Mouse (Mus musculus): ENCODE measurements around the gene Ahdc1. TPM values are rescaled to one million over a fixed set of nuclear protein-coding genes. Genes with fewer than 3 reads are reported as not detected.
A peak's percentile ranks its signal among the peaks of the same experiment; 100 is the strongest.

The Ahdc1 gene
- polyA plus RNA-seq (2015; fragmentation: Nextera tagmentation; extraction: Ambion mirVana): 5.4 and 6.3 TPM in 2 replicates

DNA sequence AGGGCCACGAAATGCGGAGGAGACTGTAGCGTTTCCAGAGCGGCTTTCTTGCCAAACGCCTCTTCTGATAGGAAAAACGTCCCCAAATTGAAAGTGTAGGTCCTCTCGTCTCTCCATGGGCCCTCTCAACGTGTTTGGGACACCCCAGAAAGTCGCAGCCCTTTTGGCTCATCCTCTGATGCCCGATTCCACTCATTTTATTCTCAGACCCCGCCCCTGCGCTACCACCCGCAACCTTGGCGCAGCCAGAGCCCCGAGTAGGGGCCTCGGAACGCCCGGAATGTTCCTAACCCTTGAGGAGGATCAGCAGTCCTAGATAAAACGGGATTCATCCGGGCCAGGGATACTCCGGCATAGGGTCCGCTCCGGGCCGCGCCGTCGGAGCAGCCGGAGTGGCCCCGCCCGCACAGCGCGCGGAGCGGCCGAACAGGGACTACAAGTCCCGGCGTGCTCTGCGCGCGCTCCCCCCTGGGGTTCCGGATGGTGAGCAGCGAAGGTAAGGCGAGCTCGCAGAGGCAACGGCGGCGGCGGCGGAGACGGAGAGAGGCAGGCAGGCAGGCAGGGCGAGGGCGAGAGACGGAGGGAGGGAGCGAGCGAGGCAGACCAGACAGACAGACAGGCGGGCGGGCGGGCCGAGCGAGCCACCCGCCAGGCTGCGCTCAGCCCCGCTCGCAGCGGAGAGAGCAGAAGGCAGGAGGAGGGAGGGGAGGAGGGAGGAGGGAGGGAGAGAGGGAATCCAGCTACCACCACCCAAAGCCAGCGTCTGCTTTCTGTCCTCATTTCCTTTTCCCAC lies at the start of gene Ahdc1:
Ahdc1 (plus strand) TSS at position 233 of the 793 bp plus-strand sequence.
- H3K4me2 ChIP-seq (replicated peaks): peak within 1 kb of the TSS; percentile 88
- under 1% methylated on average over 65 of the region's 66 CpGs for WGBS
- H3K27ac ChIP-seq: peak within 1 kb of the TSS; percentile 97
- no peaks in the 10 kb centered on the region for H3K9me3 ChIP-seq
- peak within 1 kb of the TSS; percentile 93 for H3K9ac ChIP-seq
- H3K36me3 ChIP-seq: no peaks in the 10 kb centered on the region
- H3K27me3 ChIP-seq (replicated peaks): peaks cover 7% of the 10 kb centered on the region
- peak within 1 kb of the TSS; percentile 90 for H3K4me3 ChIP-seq (replicated peaks)
- peaks cover 51% of the 10 kb centered on the region for H3K4me1 ChIP-seq (replicated peaks)
- ATAC-seq: peak; percentile 86

DNA sequence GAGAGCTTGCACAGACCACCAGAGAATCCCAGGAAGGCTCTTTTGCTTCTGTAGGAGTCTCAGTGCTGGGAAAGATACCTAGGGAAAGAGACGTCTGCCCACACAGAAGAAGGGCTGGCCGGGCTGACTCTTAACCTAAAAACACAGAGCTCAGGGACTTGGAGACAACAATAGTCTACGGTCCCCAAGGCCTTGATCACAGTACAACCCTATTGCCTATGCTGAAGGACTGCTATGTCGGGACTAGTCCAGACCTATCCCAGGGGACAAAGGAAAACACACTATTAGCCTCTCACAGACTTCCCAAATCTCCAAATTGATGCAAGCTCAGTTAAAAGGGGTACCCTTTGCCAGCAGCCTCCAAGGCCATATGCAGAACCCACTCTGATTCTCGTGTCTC lies 49.2 kb upstream of the Ahdc1 start:
- Histone ChIP-seq H3K4me3 (replicated peaks) (no peak overlapping the region), H3K9ac (no peak overlapping the region), H3K36me3 (no peaks in the 10 kb centered on the region), H3K27me3 (replicated peaks) (no peaks in the 10 kb centered on the region), H3K9me3 (no peaks in the 10 kb centered on the region), H3K4me1 (replicated peaks) (peaks cover 28% of the 10 kb centered on the region), H3K4me2 (replicated peaks) (no peak overlapping the region), H3K27ac (no peak overlapping the region)
- no peak for ATAC-seq
- WGBS: 81% methylated on average over 5 of the region's 5 CpGs

DNA sequence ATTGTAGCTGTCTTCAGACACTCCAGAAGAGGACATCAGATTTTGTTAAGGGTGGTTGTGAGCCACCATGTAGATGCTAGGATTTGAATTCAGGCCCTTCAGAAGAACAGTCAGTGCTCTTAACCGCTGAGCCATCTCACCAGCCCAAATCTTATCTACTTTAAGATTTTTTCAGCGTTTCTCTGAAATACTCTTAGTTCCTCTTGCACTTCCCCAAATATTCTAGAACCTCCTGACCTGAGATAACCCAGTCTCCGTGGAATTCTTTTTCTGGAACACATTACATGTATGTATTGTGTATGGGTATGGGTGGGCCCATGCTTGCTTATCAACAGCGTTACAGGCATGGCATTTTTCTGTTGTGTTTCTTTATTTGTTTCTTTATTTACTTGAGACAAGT lies 48.4 kb upstream of the Ahdc1 start:
- H3K9ac ChIP-seq: no peak overlapping the region
- H3K27me3 ChIP-seq (replicated peaks): no peaks in the 10 kb centered on the region
- no peak overlapping the region for H3K4me2 ChIP-seq (replicated peaks)
- H3K36me3 ChIP-seq: no peaks in the 10 kb centered on the region
- peaks cover 28% of the 10 kb centered on the region for H3K4me1 ChIP-seq (replicated peaks)
- no peaks in the 10 kb centered on the region for H3K9me3 ChIP-seq
- ATAC-seq: no peak
- H3K27ac ChIP-seq: no peak overlapping the region
- WGBS: 87% methylated on average over 4 of the region's 4 CpGs
- no peak overlapping the region for H3K4me3 ChIP-seq (replicated peaks)

DNA sequence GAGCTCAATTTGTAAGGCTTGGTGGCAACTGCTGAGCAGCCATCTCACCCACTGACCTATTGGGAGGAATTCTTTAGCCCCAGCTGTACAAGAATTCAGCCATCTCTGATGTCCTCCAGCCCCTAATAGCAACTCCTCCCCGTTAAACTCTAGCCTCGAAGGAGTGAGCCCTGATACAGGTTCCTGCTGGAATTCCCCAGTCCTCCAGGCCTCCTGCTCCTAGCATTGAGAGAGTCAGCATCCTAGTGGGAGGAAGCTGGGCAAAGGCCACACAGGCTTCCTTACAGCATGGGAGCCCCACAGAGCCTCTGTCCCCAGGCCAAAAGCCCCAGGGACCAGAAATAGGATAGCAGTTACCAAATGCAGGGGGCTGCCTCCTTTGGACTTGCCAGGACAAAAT lies 47.6 kb upstream of the Ahdc1 start:
- H3K4me3 ChIP-seq (replicated peaks): no peak overlapping the region
- no peaks in the 10 kb centered on the region for H3K27me3 ChIP-seq (replicated peaks)
- H3K36me3 ChIP-seq: no peaks in the 10 kb centered on the region
- H3K27ac ChIP-seq: no peak overlapping the region
- H3K4me2 ChIP-seq (replicated peaks): no peak overlapping the region
- ATAC-seq: no peak
- peaks cover 27% of the 10 kb centered on the region for H3K4me1 ChIP-seq (replicated peaks)
- no peaks in the 10 kb centered on the region for H3K9me3 ChIP-seq
- H3K9ac ChIP-seq: no peak overlapping the region
- WGBS: 43% methylated on average over 2 of the region's 2 CpGs

DNA sequence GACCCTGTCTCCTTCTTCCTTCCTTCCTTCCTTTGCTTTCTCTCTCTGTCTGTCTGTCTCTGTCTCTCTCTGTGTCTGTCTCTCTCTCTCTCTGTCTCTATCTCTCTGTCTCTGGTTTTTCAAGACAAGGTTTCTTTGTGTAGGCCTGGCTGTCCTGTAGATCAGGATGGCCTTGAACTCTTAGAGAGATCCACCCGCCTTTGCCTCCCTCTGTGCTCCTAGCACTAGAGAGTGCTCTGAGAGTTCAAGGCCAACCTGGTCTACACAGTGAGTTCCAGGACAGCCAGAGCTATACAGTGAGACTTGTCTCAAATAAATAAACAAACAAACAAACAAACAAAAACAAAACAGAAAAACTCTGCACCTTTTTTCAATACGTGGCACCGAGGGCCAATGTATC lies 47.0 kb upstream of the Ahdc1 start:
- Histone ChIP-seq H3K9me3 (no peaks in the 10 kb centered on the region), H3K4me1 (replicated peaks) (peaks cover 21% of the 10 kb centered on the region), H3K27me3 (replicated peaks) (no peaks in the 10 kb centered on the region), H3K4me3 (replicated peaks) (no peak overlapping the region), H3K27ac (no peak overlapping the region), H3K9ac (no peak overlapping the region), H3K36me3 (no peaks in the 10 kb centered on the region), H3K4me2 (replicated peaks) (no peak overlapping the region)
- WGBS: 54% methylated on average over 3 of the region's 3 CpGs
- ATAC-seq: no peak

DNA sequence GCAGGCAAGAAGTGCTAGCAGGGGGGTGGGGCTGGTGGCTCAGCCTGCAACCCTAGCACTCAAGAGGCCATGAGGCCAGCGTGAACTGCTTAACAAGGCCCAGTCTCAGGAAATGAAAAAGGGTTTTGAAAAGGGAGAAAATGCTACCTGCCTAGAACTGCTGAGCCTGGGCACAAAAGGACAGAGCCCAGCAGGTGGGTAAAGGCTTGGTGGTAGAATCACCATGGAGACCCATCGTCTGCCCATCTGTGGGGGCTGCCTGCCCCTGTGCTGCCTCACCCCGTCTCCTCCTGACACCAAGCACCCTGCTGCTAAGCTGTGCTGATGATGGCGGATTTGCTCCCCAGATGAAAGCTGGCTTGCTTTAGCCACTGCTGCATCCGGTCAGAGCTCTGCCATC lies 46.6 kb upstream of the Ahdc1 start:
- Histone ChIP-seq H3K27me3 (replicated peaks) (no peaks in the 10 kb centered on the region), H3K9me3 (no peaks in the 10 kb centered on the region), H3K27ac (no peak overlapping the region), H3K4me2 (replicated peaks) (no peak overlapping the region), H3K36me3 (no peaks in the 10 kb centered on the region), H3K4me1 (replicated peaks) (peaks cover 17% of the 10 kb centered on the region), H3K9ac (no peak overlapping the region), H3K4me3 (replicated peaks) (no peak overlapping the region)
- 71% methylated on average over 5 of the region's 5 CpGs for WGBS
- no peak for ATAC-seq

DNA sequence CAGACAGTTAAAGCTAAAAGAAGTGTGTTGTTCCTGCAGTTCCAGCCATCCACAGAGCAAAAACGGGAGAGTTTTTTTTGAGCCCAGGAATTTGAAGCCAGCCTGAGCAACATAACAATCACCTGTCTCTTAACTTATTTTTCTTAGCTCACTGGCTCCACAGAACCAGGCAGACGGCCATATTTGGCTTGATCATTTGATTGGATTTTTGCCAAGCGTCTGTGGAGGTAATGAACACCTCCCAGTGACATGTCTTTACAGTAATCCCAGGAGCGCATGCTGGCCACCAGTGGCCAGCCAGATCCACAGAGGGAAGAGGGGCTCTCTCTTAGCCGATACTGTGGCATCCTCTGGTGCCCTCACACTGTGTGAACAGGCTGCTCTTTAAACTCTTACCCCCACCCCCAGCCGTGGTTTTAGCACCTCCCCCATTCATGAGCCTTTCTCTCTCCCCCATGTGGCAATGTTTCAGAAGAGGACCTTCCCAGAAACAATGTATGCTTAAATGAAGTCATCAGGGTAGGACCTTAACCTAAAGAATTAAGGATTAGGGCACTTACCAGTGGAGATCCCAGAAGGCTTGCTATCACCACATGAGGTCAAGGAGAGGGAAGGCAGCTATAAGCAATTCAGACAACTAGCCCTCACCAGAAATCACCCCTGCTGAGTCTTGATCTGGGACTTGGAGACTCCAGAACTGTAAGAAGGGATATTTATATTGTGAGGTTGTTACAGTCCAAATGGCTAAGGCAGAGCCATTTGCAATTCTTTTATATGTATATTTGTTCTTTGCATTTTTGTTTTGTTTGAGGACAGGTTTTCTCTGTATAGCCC lies 42.7 kb upstream of the Ahdc1 start:
- Histone ChIP-seq H3K9ac (no peak overlapping the region), H3K36me3 (no peaks in the 10 kb centered on the region), H3K9me3 (no peaks in the 10 kb centered on the region), H3K27ac (no peak overlapping the region), H3K27me3 (replicated peaks) (no peaks in the 10 kb centered on the region), H3K4me2 (replicated peaks) (no peak overlapping the region), H3K4me1 (replicated peaks) (0 out of 2 replicates have a peak, but pooled peaks cover 4% of the 10 kb centered on the region), H3K4me3 (replicated peaks) (no peak overlapping the region)
- 48% methylated on average over 6 of the region's 6 CpGs for WGBS
- no peak for ATAC-seq

DNA sequence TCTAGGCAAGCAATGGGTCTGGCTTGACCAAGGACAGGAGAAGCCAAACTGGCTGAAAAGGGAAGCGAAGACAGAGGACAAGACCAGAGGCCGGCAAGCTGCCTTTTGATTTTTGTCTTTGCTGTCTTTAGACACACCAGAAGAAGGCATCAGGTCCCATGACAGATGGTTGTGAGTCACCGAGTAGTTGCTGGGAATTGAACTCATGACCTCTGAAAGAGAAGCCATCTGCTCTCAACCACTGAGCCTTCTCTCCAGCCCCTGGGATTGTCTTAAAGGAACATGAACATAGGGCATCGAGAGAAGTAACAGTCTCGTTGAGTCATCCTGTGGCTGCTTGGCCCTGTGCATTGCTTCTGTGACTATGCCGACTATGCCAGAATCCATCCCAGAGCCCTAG lies 39.5 kb upstream of the Ahdc1 start:
- Histone ChIP-seq H3K9me3 (no peaks in the 10 kb centered on the region), H3K36me3 (no peaks in the 10 kb centered on the region), H3K9ac (no peak overlapping the region), H3K4me2 (replicated peaks) (no peak overlapping the region), H3K4me1 (replicated peaks) (peaks cover 25% of the 10 kb centered on the region), H3K27me3 (replicated peaks) (peaks cover 19% of the 10 kb centered on the region; the same call in 1 of the 2 replicates), H3K4me3 (replicated peaks) (no peak overlapping the region), H3K27ac (no peak overlapping the region)
- ATAC-seq: no peak
- 73% methylated on average over 6 of the region's 6 CpGs for WGBS

DNA sequence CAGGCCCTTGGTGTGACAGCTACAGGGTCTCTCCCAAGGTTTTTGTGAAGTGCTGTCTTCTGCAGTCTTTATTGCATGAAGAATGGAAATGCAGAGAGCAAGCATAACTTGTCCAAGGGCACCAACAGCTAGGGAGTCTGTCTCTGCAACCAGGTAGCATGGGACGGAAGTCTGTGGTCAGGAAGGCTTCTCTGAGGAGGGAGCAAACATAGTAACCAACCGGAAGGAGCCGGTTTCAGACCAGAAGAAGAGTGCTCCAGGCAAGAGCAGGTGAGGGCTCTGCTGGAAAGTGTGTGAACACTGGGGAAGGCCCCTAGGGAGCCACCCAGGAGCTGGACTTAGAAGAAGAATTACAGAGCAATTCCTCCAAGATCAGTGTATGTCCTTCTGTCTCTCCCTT lies 39.0 kb upstream of the Ahdc1 start:
- H3K4me1 ChIP-seq (replicated peaks): peaks cover 25% of the 10 kb centered on the region
- H3K4me3 ChIP-seq (replicated peaks): no peak overlapping the region
- WGBS: 69% methylated on average over 3 of the region's 3 CpGs
- H3K36me3 ChIP-seq: no peaks in the 10 kb centered on the region
- H3K9ac ChIP-seq: no peak overlapping the region
- H3K4me2 ChIP-seq (replicated peaks): no peak overlapping the region
- H3K27me3 ChIP-seq (replicated peaks): peaks cover 19% of the 10 kb centered on the region; the same call in 1 of the 2 replicates
- no peak for ATAC-seq
- no peaks in the 10 kb centered on the region for H3K9me3 ChIP-seq
- H3K27ac ChIP-seq: no peak overlapping the region

DNA sequence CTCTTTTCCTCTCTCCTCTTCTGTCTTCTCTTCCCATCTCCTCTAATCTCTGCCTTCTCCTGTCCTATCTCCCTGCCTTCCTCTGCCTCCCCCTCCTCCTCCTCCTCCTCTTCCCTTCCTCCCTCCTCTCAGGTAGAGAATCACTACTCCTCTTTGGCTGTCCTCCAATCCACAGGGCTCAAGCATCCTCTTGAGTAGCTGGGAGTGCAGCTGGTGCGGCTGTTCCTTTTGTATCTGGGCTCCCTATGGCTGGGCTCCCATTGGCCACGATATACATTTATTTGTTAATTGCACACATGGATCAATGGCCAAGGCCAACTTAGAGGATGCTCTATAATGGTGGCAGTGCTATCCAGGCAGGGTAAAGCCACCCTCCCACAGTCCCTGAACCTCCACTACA lies 38.5 kb upstream of the Ahdc1 start:
- no peaks in the 10 kb centered on the region for H3K9me3 ChIP-seq
- 36% methylated on average over 2 of the region's 2 CpGs for WGBS
- H3K27me3 ChIP-seq (replicated peaks): peaks cover 19% of the 10 kb centered on the region; the same call in 1 of the 2 replicates
- H3K36me3 ChIP-seq: no peaks in the 10 kb centered on the region
- no peak overlapping the region for H3K4me2 ChIP-seq (replicated peaks)
- H3K27ac ChIP-seq: no peak overlapping the region
- no peak overlapping the region for H3K4me3 ChIP-seq (replicated peaks)
- no peak for ATAC-seq
- H3K9ac ChIP-seq: no peak overlapping the region
- H3K4me1 ChIP-seq (replicated peaks): peaks cover 25% of the 10 kb centered on the region

DNA sequence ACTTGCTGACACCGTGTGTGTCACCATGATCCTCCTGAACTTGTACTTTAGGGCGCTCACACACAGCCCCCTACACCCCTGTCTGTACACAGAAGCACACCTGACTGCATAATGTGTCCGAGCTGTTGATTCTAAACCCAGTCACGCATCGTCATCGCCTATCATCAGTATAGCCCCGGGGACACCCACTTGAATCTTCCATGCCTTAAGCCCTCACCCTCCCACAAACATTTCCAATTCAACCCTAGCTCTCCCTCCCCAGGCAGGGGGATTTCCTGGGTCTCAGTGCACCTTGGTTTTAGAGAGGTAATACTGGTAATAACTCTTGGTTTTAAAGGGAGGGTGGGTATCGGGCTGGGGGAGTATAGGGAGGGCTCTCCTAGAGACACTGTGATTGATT lies 37.9 kb upstream of the Ahdc1 start:
- Histone ChIP-seq H3K9ac (no peak overlapping the region), H3K9me3 (no peaks in the 10 kb centered on the region), H3K27me3 (replicated peaks) (peaks cover 19% of the 10 kb centered on the region; the same call in 1 of the 2 replicates), H3K4me2 (replicated peaks) (no peak overlapping the region), H3K36me3 (no peaks in the 10 kb centered on the region), H3K27ac (no peak overlapping the region), H3K4me1 (replicated peaks) (peaks cover 25% of the 10 kb centered on the region), H3K4me3 (replicated peaks) (no peak overlapping the region)
- WGBS: 60% methylated on average over 8 of the region's 8 CpGs
- no peak for ATAC-seq

DNA sequence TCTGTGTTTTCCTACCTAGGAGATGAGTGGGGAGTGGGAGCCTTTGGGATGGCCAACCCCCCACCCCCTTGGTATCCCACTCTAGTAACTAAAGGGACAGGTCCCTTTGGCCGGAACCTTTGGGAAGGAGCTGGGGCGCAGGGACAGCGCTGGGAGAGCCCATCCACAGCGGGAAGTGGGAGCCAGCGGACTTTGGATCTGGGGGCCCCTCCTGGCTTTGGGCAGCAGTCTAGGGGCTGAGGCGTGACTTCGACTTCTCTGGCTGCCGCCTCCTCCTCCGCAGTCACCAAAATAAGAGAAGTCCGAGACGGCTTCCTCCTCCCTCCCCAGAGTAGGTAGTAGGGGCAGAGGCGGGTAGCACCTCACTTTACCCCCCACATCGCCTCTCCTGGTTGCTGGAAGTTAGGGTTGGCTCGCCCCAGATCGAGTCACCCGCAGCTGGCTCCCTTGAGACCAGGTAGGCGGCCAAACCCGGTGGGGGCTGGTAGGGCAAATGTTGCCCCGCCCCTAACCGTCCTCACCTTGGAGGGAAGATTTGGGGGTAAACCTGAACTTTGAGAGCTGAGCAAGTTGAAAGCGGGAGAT lies 37.2 kb upstream of the Ahdc1 start, which contains the start of gene Fgr:
Fgr (plus strand) TSS at position 282 of the 585 bp plus-strand sequence.
- no peaks in the 10 kb centered on the region for H3K36me3 ChIP-seq
- peaks cover 19% of the 10 kb centered on the region; the same call in 1 of the 2 replicates for H3K27me3 ChIP-seq (replicated peaks)
- H3K9me3 ChIP-seq: no peaks in the 10 kb centered on the region
- H3K4me2 ChIP-seq (replicated peaks): peak within 1 kb of the TSS; percentile 56
- H3K9ac ChIP-seq: peak within 1 kb of the TSS; percentile 34
- H3K4me3 ChIP-seq (replicated peaks): peak within 1 kb of the TSS; percentile 29
- WGBS: 14% methylated on average over 21 of the region's 21 CpGs
- peaks cover 25% of the 10 kb centered on the region for H3K4me1 ChIP-seq (replicated peaks)
- peak; percentile 87 for ATAC-seq
- H3K27ac ChIP-seq: peak within 1 kb of the TSS; percentile 54; the same call in 1 of the 2 replicates

Data from intestine, embryonic 15.5 days (tissue).